Mouse (Mus musculus): ENCODE measurements around the gene Gm17374. TPM values are rescaled to one million over a fixed set of nuclear protein-coding genes. Genes with fewer than 3 reads are reported as not detected.
"Not testable (repeated sequence)": the region's sequence is repeated elsewhere in the genome, so short reads cannot be mapped to it uniquely, and the experiment has no call there.

Gene Gm17374
- polyA plus RNA-seq (2012; rRNA removed) = not detected in 2 replicates
- not detected in 2 replicates for polyA plus RNA-seq (2014; fragmentation: Nextera tagmentation; extraction: Ambion mirVana)

DNA sequence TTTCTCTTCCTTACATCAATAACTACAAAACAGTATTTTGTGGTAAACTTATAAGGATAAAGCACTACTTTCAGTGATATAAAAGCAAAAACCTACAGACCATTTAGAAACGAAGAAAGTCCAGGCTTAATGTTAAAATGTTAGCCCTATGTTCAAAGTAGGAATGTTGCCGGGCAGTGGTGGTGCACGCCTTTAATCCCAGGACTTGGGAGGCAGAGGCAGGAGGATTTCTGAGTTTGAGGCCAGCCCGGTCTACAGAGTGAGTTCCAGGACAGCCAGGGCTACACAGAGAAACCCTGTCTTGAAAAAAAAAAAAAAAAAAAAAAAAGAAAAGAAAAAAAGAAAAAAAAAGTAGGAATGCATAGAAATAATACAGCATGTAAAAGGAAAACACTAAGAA, at the start of gene Gm17374:
Gene Gm17374 (plus strand): TSS at position 301 of the 400 bp plus-strand sequence.
- not testable (repeated sequence) for H3K4me3 ChIP-seq (ENCODE audit: insufficient read depth in 1 of 2, low read depth in 2 of 2, low read length in 2 of 2); H3K27me3 ChIP-seq (ENCODE audit: control insufficient read depth, insufficient read depth, low read length); H3K27ac ChIP-seq; H3K4me2 ChIP-seq (ENCODE audit: low read depth); H3K4me1 ChIP-seq (replicated peaks; ENCODE audit: control insufficient read depth in 2 of 2, insufficient read depth in 2 of 2, low read length in 1 of 2); ATAC-seq (ENCODE audit: insufficient read depth); H3K9ac ChIP-seq (replicated peaks); H3K9me3 ChIP-seq (ENCODE audit: control insufficient read depth, low read length); DNase-seq (ENCODE audit: low read depth in 3 of 3, low spot score in 3 of 3)
- 80% methylated on average over 4 of the region's 4 CpGs for WGBS (ENCODE audit: insufficient replicate concordance)
- peaks cover 12% of the 10 kb centered on the region for H3K36me3 ChIP-seq (replicated peaks; ENCODE audit: control insufficient read depth, insufficient read depth, low read depth)

DNA sequence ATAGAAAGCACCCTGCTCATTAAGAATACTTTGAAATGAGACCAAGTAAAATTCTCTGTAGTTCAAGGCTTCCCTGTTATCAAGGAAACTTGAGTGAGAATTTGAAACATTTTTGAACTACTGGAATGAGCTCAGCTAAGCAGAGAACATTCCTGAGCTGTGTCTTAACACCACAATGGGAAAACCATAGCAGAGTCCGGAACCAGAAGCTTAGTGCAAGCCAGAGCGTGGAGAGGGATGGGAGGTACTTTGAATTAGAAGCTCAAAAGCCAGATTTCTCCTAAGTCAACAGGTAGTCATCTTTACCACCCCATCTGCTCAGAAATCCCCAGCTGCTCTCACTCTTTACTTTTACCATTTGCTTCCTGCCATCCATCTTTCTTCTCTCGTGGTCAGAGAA, 46.9 kb upstream of the Gm17374 start:
- DNase-seq (ENCODE audit: low read depth in 3 of 3, low spot score in 3 of 3) (no peak), ATAC-seq (ENCODE audit: insufficient read depth) (no peak)
- Histone ChIP-seq H3K27me3 (ENCODE audit: control insufficient read depth, insufficient read depth, low read length) (no peaks in the 10 kb centered on the region; the same call in 1 of the 2 replicates), H3K36me3 (replicated peaks; ENCODE audit: control insufficient read depth, insufficient read depth, low read depth) (no peaks in the 10 kb centered on the region), H3K4me1 (replicated peaks; ENCODE audit: control insufficient read depth in 2 of 2, insufficient read depth in 2 of 2, low read length in 1 of 2) (peaks cover 3 to 5% of the 10 kb centered on the region in 2 experiments), H3K27ac (no peak overlapping the region), H3K4me3 (ENCODE audit: insufficient read depth in 1 of 2, low read depth in 2 of 2, low read length in 2 of 2) (no peak overlapping the region), H3K9ac (replicated peaks) (no peak overlapping the region), H3K4me2 (ENCODE audit: low read depth) (no peak overlapping the region), H3K9me3 (ENCODE audit: control insufficient read depth, low read length) (no peaks in the 10 kb centered on the region)
- TF ChIP-seq CTCF (IDR thresholded peaks at IDR 0.05; ENCODE audit: low read depth) = no peak
- no peak for TF ChIP-seq EP300 (IDR thresholded peaks at IDR 0.05; ENCODE audit: low read depth)
- 42% methylated on average over 3 of the region's 3 CpGs for WGBS (ENCODE audit: insufficient replicate concordance)

DNA sequence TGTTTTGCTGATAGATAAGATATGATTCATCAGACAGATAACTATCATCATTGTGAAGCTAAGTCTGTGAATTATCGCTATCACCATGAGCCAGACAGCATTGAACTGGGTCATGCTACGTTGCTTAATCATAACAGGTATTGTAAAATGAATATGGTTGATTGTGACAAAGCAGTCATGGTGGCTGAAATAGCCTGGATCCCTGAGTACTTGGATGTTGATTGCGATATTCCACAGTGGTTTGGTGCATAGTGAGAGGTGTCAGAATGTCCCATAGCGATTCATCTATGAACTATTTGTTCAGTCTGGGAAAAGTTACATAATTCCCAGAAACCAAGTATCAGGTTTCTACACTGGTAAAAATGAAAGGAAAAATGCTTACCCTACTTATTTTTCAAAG, 44.2 kb upstream of the Gm17374 start:
- H3K27me3 ChIP-seq (ENCODE audit: control insufficient read depth, insufficient read depth, low read length) = no peaks in the 10 kb centered on the region; the same call in 1 of the 2 replicates
- H3K27ac ChIP-seq = no peak overlapping the region
- no peaks in the 10 kb centered on the region for H3K36me3 ChIP-seq (replicated peaks; ENCODE audit: control insufficient read depth, insufficient read depth, low read depth)
- no peaks in the 10 kb centered on the region for H3K4me1 ChIP-seq (replicated peaks; ENCODE audit: control insufficient read depth in 2 of 2, insufficient read depth in 2 of 2, low read length in 1 of 2)
- H3K4me3 ChIP-seq (ENCODE audit: insufficient read depth in 1 of 2, low read depth in 2 of 2, low read length in 2 of 2) = no peak overlapping the region
- ATAC-seq (ENCODE audit: insufficient read depth) (no peak), DNase-seq (ENCODE audit: low read depth in 3 of 3, low spot score in 3 of 3) (no peak)
- TF ChIP-seq CTCF (IDR thresholded peaks at IDR 0.05; ENCODE audit: low read depth) = no peak
- TF ChIP-seq EP300 (IDR thresholded peaks at IDR 0.05; ENCODE audit: low read depth) = no peak
- H3K9ac ChIP-seq (replicated peaks) = no peak overlapping the region
- no peak overlapping the region for H3K4me2 ChIP-seq (ENCODE audit: low read depth)
- 66% methylated on average over 4 of the region's 4 CpGs for WGBS (ENCODE audit: insufficient replicate concordance)
- no peaks in the 10 kb centered on the region for H3K9me3 ChIP-seq (ENCODE audit: control insufficient read depth, low read length)

DNA sequence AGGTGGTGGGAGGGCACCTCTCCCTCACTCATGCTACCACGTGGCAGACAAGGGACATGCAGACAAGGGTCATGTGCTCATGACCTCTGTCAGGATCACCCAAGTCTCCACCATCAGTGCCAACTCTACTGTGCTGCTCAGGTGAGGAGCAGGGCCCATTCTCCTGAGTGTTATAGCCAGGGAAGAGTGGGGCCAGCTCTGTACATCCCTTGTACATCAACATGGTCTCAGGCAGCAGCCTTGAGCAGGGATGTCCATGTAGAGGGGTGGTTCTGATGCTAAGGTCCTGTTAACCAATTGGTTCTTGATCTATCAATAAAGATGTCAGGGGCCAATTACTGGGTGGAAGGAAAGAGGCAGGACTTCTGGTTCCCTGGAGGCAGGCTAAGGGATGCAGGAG, 42.9 kb upstream of the Gm17374 start:
- H3K27me3 ChIP-seq (ENCODE audit: control insufficient read depth, insufficient read depth, low read length) = no peaks in the 10 kb centered on the region; the same call in 1 of the 2 replicates
- H3K36me3 ChIP-seq (replicated peaks; ENCODE audit: control insufficient read depth, insufficient read depth, low read depth) = no peaks in the 10 kb centered on the region
- H3K9me3 ChIP-seq (ENCODE audit: control insufficient read depth, low read length) = no peaks in the 10 kb centered on the region
- no peak overlapping the region for H3K4me3 ChIP-seq (ENCODE audit: insufficient read depth in 1 of 2, low read depth in 2 of 2, low read length in 2 of 2)
- H3K27ac ChIP-seq = no peak overlapping the region
- H3K9ac ChIP-seq (replicated peaks) = no peak overlapping the region
- no peak overlapping the region for H3K4me2 ChIP-seq (ENCODE audit: low read depth)
- 17% methylated on average over 1 of the region's 1 CpGs for WGBS (ENCODE audit: insufficient replicate concordance)
- TF ChIP-seq EP300 (IDR thresholded peaks at IDR 0.05; ENCODE audit: low read depth) = no peak
- TF ChIP-seq CTCF (IDR thresholded peaks at IDR 0.05; ENCODE audit: low read depth) = no peak
- H3K4me1 ChIP-seq (replicated peaks; ENCODE audit: control insufficient read depth in 2 of 2, insufficient read depth in 2 of 2, low read length in 1 of 2) = no peaks in the 10 kb centered on the region
- ATAC-seq (ENCODE audit: insufficient read depth) (0 out of 2 replicates have a peak, but pooled peaks have one; percentile 14), DNase-seq (ENCODE audit: low read depth in 3 of 3, low spot score in 3 of 3) (no peak)

DNA sequence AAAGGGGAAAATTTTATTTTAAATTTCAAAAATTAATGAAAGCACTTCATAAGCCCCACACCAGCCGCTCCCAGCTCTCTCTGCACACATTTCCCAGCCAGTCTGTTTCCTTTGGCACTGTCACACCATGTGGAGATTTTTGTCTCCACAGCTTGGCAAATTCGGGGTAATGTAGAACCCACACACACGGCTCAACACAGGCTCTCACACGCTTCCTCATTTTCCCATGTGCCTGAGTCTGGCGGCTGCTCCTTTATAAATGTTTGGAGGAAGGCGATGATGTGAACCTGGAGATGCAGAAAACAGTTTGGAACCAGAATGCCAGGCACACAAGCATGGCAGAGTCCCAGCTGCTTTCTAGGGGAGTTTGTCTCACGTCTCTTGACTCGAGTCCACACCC, 38.0 kb upstream of the Gm17374 start:
- no peak overlapping the region for H3K4me3 ChIP-seq (ENCODE audit: insufficient read depth in 1 of 2, low read depth in 2 of 2, low read length in 2 of 2)

More for the DNA sequence above, 38.0 kb upstream of the Gm17374 start:
- Histone ChIP-seq H3K9ac (replicated peaks) (no peak overlapping the region), H3K27ac (no peak overlapping the region), H3K27me3 (ENCODE audit: control insufficient read depth, insufficient read depth, low read length) (no peaks in the 10 kb centered on the region), H3K9me3 (ENCODE audit: control insufficient read depth, low read length) (no peaks in the 10 kb centered on the region), H3K4me2 (ENCODE audit: low read depth) (no peak overlapping the region), H3K4me1 (replicated peaks; ENCODE audit: control insufficient read depth in 2 of 2, insufficient read depth in 2 of 2, low read length in 1 of 2) (no peaks in the 10 kb centered on the region), H3K36me3 (replicated peaks; ENCODE audit: control insufficient read depth, insufficient read depth, low read depth) (no peaks in the 10 kb centered on the region)
- WGBS (ENCODE audit: insufficient replicate concordance) = 64% methylated on average over 8 of the region's 8 CpGs
- TF ChIP-seq CTCF (IDR thresholded peaks at IDR 0.05; ENCODE audit: low read depth) (no peak), EP300 (IDR thresholded peaks at IDR 0.05; ENCODE audit: low read depth) (no peak)
- DNase-seq (ENCODE audit: low read depth in 3 of 3, low spot score in 3 of 3) (no peak), ATAC-seq (ENCODE audit: insufficient read depth) (no peak)

Measured in liver, embryonic 14.5 days (tissue).